Mouse (Mus musculus): ENCODE results near the gene Tab1. TPM values are rescaled to one million over a fixed set of nuclear protein-coding genes. Genes with fewer than 3 reads are reported as not detected.

The Tab1 gene
- polyA plus RNA-seq, 1 experiment from 2014 or later = 12.2 TPM

DNA sequence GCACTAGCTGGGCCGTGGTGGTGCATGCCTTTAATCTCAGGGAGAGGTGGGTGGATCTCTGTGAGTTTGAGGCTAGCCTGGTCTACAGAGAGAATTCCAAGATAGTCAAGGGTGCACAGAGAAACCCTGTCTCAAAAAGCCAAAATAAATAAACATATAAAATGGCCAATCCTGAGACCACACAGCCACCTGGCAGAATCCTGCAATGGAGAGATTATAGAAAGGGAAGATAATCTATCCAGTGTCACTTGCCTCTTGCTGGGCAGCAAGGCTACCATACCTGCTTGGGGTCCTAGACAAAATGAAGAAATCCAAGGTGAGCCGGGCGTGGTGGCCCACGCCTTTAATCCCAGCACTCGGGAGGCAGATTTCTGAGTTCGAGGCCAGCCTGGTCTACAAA is 2.9 kb upstream of the Tab1 start:
- peaks cover 53% of the 10 kb centered on the region for H3K4me1 ChIP-seq (ENCODE audit: control insufficient read depth, low read depth, low read length)
- no peak overlapping the region for H3K9ac ChIP-seq (ENCODE audit: low read depth, low read length)
- H3K9me3 ChIP-seq (replicated peaks; ENCODE audit: control insufficient read depth, low read length) = no peaks in the 10 kb centered on the region
- ATAC-seq (ENCODE audit: low read depth) = no peak
- no peaks in the 10 kb centered on the region for H3K27me3 ChIP-seq (ENCODE audit: control insufficient read depth, insufficient read depth, low read depth, low read length)
- 38% methylated on average over 6 of the region's 6 CpGs for WGBS (ENCODE audit: insufficient replicate concordance)
- peak overlapping the region; percentile 53; the same call in 1 of the 2 replicates for H3K4me2 ChIP-seq (ENCODE audit: low read depth, low read length)
- H3K36me3 ChIP-seq (ENCODE audit: control insufficient read depth, insufficient read depth) = no peaks in the 10 kb centered on the region
- peak overlapping the region; percentile 95 for H3K27ac ChIP-seq (ENCODE audit: low read length)
- no peak overlapping the region for H3K4me3 ChIP-seq (ENCODE audit: low read depth, low read length)

DNA sequence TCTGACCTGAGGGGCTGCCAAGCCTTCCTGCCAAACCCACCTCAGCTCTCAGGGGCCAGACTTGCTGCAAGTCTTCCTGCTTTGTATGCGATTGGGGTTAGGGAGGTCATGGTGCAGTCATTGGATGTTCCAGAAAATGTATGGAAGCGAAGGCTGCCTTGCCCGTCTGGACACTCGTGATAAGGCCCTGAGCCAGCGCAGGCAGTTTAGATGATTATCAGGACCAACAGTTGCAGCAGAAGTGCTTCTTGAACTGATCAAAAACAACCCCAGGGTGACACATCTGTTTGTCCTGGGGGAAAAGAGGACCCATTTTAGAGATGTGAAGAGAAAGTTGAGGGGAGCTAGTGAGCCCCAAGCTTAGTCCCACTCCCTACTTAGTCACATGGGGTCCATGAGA is 2.2 kb upstream of the Tab1 start:
- peak overlapping the region; percentile 5; the same call in 1 of the 2 replicates for H3K4me3 ChIP-seq (ENCODE audit: low read depth, low read length)
- H3K9me3 ChIP-seq (replicated peaks; ENCODE audit: control insufficient read depth, low read length) = no peaks in the 10 kb centered on the region
- peaks cover 56% of the 10 kb centered on the region for H3K4me1 ChIP-seq (ENCODE audit: control insufficient read depth, low read depth, low read length)
- 22% methylated on average over 5 of the region's 5 CpGs for WGBS (ENCODE audit: insufficient replicate concordance)
- peak overlapping the region; percentile 62 for H3K9ac ChIP-seq (ENCODE audit: low read depth, low read length)
- no peaks in the 10 kb centered on the region for H3K36me3 ChIP-seq (ENCODE audit: control insufficient read depth, insufficient read depth)
- peak overlapping the region; percentile 53 for H3K4me2 ChIP-seq (ENCODE audit: low read depth, low read length)
- peak overlapping the region; percentile 95 for H3K27ac ChIP-seq (ENCODE audit: low read length)
- H3K27me3 ChIP-seq (ENCODE audit: control insufficient read depth, insufficient read depth, low read depth, low read length) = no peaks in the 10 kb centered on the region
- peak; percentile 75 for ATAC-seq (ENCODE audit: low read depth)

DNA sequence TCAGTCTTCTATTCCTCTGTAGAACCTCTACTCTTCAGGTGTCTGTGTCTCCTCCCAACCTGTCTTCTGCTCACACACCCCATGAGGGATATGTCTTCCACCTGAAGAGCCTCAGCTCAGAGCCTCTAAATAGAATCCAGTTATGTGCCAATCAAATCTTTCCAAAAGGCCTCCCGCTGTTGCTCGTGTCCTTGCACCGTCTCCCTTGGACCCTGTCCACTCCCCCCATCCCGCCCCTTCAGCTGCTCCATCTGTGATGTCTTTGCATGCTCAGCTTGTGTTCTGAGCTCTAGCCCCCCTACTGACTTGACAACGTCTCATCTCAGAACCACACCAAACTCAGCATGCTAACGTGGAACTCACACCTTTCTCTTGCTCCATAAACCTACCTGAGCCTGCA is 1.5 kb upstream of the Tab1 start:
- H3K4me2 ChIP-seq (ENCODE audit: low read depth, low read length) = no peak overlapping the region
- ATAC-seq (ENCODE audit: low read depth) = no peak
- no peaks in the 10 kb centered on the region for H3K36me3 ChIP-seq (ENCODE audit: control insufficient read depth, insufficient read depth)
- H3K27me3 ChIP-seq (ENCODE audit: control insufficient read depth, insufficient read depth, low read depth, low read length) = no peaks in the 10 kb centered on the region
- H3K9ac ChIP-seq (ENCODE audit: low read depth, low read length) = peak overlapping the region; percentile 35; the same call in 1 of the 2 replicates
- H3K4me3 ChIP-seq (ENCODE audit: low read depth, low read length) = no peak overlapping the region
- peak overlapping the region; percentile 95 for H3K27ac ChIP-seq (ENCODE audit: low read length)
- WGBS (ENCODE audit: insufficient replicate concordance) = 44% methylated on average over 6 of the region's 6 CpGs
- no peaks in the 10 kb centered on the region for H3K9me3 ChIP-seq (replicated peaks; ENCODE audit: control insufficient read depth, low read length)
- peaks cover 63% of the 10 kb centered on the region for H3K4me1 ChIP-seq (ENCODE audit: control insufficient read depth, low read depth, low read length)

DNA sequence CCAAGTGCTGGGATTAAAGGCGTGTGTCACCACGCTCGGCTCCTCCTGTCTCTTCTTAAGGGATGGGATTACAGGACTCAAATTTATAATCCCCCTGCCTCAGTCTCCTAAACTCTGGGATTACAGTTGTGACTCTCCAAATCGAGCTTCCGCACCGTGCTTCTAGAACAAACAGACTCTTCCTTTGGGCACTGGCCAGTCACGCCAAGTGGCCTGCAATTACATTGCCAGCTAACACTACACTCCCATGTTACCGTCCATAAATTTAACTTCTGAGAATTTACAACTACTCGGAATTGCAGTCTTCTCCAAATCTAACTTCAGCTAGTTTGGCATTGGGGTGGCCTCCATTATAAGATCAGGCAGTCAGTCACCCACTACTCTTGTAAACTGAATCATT is 475 bp upstream of the Tab1 start:
- no peaks in the 10 kb centered on the region for H3K27me3 ChIP-seq (ENCODE audit: control insufficient read depth, insufficient read depth, low read depth, low read length)
- H3K4me2 ChIP-seq (ENCODE audit: low read depth, low read length) = peak overlapping the region; percentile 93
- peak overlapping the region; percentile 91 for H3K9ac ChIP-seq (ENCODE audit: low read depth, low read length)
- 76% methylated on average over 9 of the region's 9 CpGs for WGBS (ENCODE audit: insufficient replicate concordance)
- H3K9me3 ChIP-seq (replicated peaks; ENCODE audit: control insufficient read depth, low read length) = no peaks in the 10 kb centered on the region
- no peak for ATAC-seq (ENCODE audit: low read depth)
- H3K27ac ChIP-seq (ENCODE audit: low read length) = peak overlapping the region; percentile 98
- peaks cover 5% of the 10 kb centered on the region; the same call in 1 of the 2 replicates for H3K36me3 ChIP-seq (ENCODE audit: control insufficient read depth, insufficient read depth)
- peak overlapping the region; percentile 87 for H3K4me3 ChIP-seq (ENCODE audit: low read depth, low read length)
- peaks cover 66% of the 10 kb centered on the region for H3K4me1 ChIP-seq (ENCODE audit: control insufficient read depth, low read depth, low read length)

DNA sequence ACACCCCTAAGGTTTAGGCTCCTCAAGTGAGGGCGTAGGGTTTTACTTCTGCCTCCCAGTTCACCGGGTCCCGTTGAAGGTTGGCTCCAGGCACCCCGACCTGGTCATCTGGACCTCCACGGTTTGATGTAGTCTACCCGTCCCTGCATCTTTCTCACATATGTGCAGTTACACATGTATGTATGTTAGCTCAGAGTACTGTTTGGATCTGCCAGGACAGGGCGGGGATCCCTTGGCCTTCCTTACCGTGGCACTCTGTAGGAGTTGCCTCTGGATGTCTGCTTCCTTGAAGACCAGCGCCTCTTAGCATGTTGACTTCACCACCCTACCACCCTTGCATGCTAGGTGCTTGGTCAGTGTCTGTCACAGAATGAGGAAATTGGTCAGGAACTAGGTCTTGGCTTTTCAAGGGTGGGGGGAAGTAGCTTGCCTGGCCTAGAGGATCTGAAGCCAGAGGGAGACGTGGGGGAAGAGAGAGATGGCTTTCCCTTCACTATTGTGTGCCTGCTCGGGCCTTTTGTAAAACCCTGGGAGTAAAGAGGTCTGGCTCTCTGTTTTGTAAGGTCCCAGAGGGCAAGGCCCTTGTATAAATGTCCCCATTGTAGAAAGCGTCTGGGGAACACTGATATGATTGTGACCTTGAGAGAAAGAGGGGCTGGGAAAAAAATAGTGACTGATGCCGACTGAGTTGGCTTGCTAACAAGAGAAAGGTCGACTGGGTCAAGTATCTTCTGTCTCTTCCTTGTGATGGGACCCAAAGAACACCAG is 939 bp downstream of the Tab1 start:
- H3K36me3 ChIP-seq (ENCODE audit: control insufficient read depth, insufficient read depth) = peaks cover 5% of the 10 kb centered on the region; the same call in 1 of the 2 replicates
- peaks cover 75% of the 10 kb centered on the region for H3K4me1 ChIP-seq (ENCODE audit: control insufficient read depth, low read depth, low read length)
- peak overlapping the region; percentile 91 for H3K9ac ChIP-seq (ENCODE audit: low read depth, low read length)
- peak overlapping the region; percentile 93 for H3K4me2 ChIP-seq (ENCODE audit: low read depth, low read length)
- ATAC-seq (ENCODE audit: low read depth) = peak; percentile 9
- H3K4me3 ChIP-seq (ENCODE audit: low read depth, low read length) = peak overlapping the region; percentile 87
- WGBS (ENCODE audit: insufficient replicate concordance) = 1% methylated on average over 14 of the region's 14 CpGs
- peak overlapping the region; percentile 98 for H3K27ac ChIP-seq (ENCODE audit: low read length)
- H3K9me3 ChIP-seq (replicated peaks; ENCODE audit: control insufficient read depth, low read length) = no peaks in the 10 kb centered on the region
- no peaks in the 10 kb centered on the region for H3K27me3 ChIP-seq (ENCODE audit: control insufficient read depth, insufficient read depth, low read depth, low read length)

DNA sequence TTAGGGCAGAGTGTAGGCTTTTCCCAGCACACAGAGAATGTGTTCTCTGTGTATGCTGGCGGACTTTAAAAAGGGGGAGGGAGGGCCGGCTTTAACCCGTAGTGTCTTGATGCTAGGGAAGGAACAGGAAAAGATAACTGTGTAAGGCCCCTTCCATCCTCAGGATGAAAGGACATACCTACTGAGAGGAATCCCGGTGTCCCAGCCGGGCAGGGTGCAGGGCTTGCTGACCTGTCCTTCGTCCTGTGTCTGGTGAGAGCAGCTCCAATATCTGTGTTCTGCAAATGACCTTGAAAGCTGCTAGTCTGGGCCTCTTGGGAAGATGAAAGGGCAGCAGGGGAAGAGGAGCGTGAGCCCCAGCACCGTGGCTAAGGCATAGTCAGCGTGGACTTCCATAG is 1.5 kb downstream of the Tab1 start:
- Histone ChIP-seq H3K27ac (ENCODE audit: low read length) (peak overlapping the region; percentile 98), H3K9ac (ENCODE audit: low read depth, low read length) (peak overlapping the region; percentile 91), H3K4me3 (ENCODE audit: low read depth, low read length) (peak overlapping the region; percentile 87), H3K36me3 (ENCODE audit: control insufficient read depth, insufficient read depth) (peaks cover 5% of the 10 kb centered on the region; the same call in 1 of the 2 replicates), H3K9me3 (replicated peaks; ENCODE audit: control insufficient read depth, low read length) (no peaks in the 10 kb centered on the region), H3K4me1 (ENCODE audit: control insufficient read depth, low read depth, low read length) (peaks cover 74% of the 10 kb centered on the region), H3K4me2 (ENCODE audit: low read depth, low read length) (peak overlapping the region; percentile 93), H3K27me3 (ENCODE audit: control insufficient read depth, insufficient read depth, low read depth, low read length) (no peaks in the 10 kb centered on the region)
- ATAC-seq (ENCODE audit: low read depth) = no peak
- WGBS (ENCODE audit: insufficient replicate concordance) = 38% methylated on average over 9 of the region's 9 CpGs

DNA sequence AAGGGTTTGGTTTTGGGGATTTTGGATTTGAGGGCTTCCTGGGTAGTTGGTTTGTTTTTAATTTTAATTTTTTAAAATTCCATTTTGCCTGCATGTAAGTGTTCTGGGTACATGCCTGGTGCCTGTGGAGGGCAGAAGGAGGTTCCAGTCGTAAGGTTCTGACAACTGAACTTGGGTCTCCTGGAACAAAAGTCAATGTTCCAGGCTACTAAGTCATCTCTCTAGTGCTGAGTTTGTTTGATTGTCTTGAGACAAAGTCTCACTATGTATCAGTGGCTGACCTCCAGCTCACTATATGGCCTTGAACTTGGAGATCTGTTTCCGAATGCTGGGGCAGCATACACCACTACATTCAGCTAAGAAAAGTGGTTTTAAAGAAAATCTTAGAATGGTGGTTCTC is 2.6 kb downstream of the Tab1 start:
- H3K9ac ChIP-seq (ENCODE audit: low read depth, low read length) = no peak overlapping the region
- WGBS (ENCODE audit: insufficient replicate concordance) = 82% methylated on average over 2 of the region's 2 CpGs
- no peak overlapping the region for H3K4me3 ChIP-seq (ENCODE audit: low read depth, low read length)
- no peaks in the 10 kb centered on the region for H3K27me3 ChIP-seq (ENCODE audit: control insufficient read depth, insufficient read depth, low read depth, low read length)
- H3K9me3 ChIP-seq (replicated peaks; ENCODE audit: control insufficient read depth, low read length) = no peaks in the 10 kb centered on the region
- ATAC-seq (ENCODE audit: low read depth) = no peak
- no peak overlapping the region for H3K4me2 ChIP-seq (ENCODE audit: low read depth, low read length)
- H3K36me3 ChIP-seq (ENCODE audit: control insufficient read depth, insufficient read depth) = peaks cover 5% of the 10 kb centered on the region; the same call in 1 of the 2 replicates
- no peak overlapping the region for H3K27ac ChIP-seq (ENCODE audit: low read length)
- H3K4me1 ChIP-seq (ENCODE audit: control insufficient read depth, low read depth, low read length) = peaks cover 63% of the 10 kb centered on the region

DNA sequence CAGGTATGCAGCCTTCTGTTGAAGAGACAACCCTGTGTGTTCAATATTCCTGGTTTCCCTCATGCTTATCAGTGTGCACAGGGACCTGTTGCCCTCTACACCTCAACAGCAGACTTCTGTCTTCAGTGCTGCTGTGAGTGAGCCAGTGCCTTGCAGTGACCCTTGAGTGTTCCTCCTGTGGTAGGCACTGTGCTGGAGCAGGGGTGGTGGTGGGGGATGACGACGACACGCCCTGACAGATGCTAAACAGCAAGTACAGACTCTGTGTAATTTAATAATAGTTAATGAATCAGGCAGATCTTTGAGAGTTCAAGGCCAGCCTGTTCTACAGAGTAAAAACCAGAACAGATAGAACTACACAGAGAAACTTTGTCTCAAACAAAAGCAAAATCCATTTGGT is 3.7 kb downstream of the Tab1 start:
- H3K9ac ChIP-seq (ENCODE audit: low read depth, low read length) = no peak overlapping the region
- peaks cover 12% of the 10 kb centered on the region for H3K36me3 ChIP-seq (ENCODE audit: control insufficient read depth, insufficient read depth)
- no peaks in the 10 kb centered on the region for H3K9me3 ChIP-seq (replicated peaks; ENCODE audit: control insufficient read depth, low read length)
- peaks cover 53% of the 10 kb centered on the region for H3K4me1 ChIP-seq (ENCODE audit: control insufficient read depth, low read depth, low read length)
- no peak overlapping the region for H3K4me2 ChIP-seq (ENCODE audit: low read depth, low read length)
- H3K27me3 ChIP-seq (ENCODE audit: control insufficient read depth, insufficient read depth, low read depth, low read length) = no peaks in the 10 kb centered on the region
- H3K4me3 ChIP-seq (ENCODE audit: low read depth, low read length) = no peak overlapping the region
- 83% methylated on average over 3 of the region's 3 CpGs for WGBS (ENCODE audit: insufficient replicate concordance)
- no peak for ATAC-seq (ENCODE audit: low read depth)
- no peak overlapping the region for H3K27ac ChIP-seq (ENCODE audit: low read length)

Data from liver, embryonic 16.5 days (tissue).